Mouse (Mus musculus) embryo, embryonic 11.5 days (tissue): ENCODE measurements around the gene Acot4.
"Not testable (repeated sequence)": the region's sequence is repeated elsewhere in the genome, so short reads cannot be mapped to it uniquely, and the experiment has no call there.

Experiments
- DNase-seq: peaks from one replicate; pipeline ENCODE4 v3.0.0-alpha.2; 2012; ENCODE audit warnings: low read depth, low spot score

Gene Acot4

DNA sequence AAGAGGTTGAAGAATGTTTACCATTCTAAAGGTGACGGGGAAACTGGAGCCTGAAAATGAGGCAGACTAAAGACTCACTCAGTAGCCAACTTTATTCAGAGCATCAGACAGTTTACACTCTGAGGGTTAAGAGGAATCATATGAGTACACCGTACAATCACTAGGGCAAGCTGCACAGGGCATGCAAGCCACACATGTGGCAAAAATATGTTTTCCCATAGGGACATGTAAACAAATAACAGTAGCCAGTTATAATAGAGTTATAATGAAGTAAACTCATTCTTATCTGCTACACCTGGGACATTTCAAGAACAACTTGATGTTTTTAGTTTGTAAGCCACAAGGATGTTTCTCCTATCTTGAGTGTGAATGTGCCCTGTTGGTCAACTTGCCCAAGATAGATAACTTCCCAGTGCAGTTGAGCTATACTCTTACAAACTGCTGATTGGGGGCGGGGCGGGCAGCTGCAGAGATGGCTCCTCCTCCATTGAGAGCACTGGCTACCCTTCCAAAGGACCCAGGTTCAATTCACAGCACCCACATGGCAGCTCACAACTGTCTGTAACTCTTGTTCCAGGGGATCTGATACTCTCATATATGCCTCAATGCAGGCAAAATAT is 39.3 kb downstream of the Acot4 start:
- no peak for DNase-seq

- DNase-seq: no peak
Observed at GRCm38 (mm10) chr12:84083842-84084241, 45.7 kb downstream of the Acot4 start.

- no peak for DNase-seq
Observed at GRCm38 (mm10) chr12:84084581-84084980, 46.4 kb downstream of the Acot4 start.

- not testable (repeated sequence) for DNase-seq
Observed at GRCm38 (mm10) chr12:84094666-84095065, 56.5 kb downstream of the Acot4 start.
